Mouse (Mus musculus) heart, embryonic 15.5 days (tissue): Measurements from ENCODE around the gene Oas1c. TPM values are rescaled to one million over a fixed set of nuclear protein-coding genes. Genes with fewer than 3 reads are reported as not detected.

Source experiments
- microRNA-seq: library from miRNA; unstranded; fragments of <30 nt; microRNA quantifications from one replicate; pipeline ENCODE4, GENCODE M21; 2016
- polyA plus RNA-seq: library from polyadenylated mRNA; unstranded; fragments of >200 nt; fragmentation: Nextera tagmentation; extraction: Ambion mirVana; gene quantifications from 2 replicates; pipeline ENCODE4 v1.2.1, GENCODE M21; 2015

Oas1c gene
- polyA plus RNA-seq, 1 experiment from 2014 or later = 0.73 TPM

Small RNA genes within 50 kb of the gene (microRNA-seq; reads per million reads assigned to microRNA genes)
- gene Gm22907 = not detected

Other genes with a start within 250 kb of the Oas1c start
- gene Tpcn1, start 223.8 kb downstream of the Oas1c start, polyA plus RNA-seq = 12.4 and 16.8 TPM in 2 replicates
- gene Iqcd, start 223.5 kb downstream of the Oas1c start, polyA plus RNA-seq = 0.19 and 0.46 TPM in 2 replicates
- 11.0 and 12.7 TPM in 2 replicates for gene Rita1, start 199.9 kb downstream of the Oas1c start, polyA plus RNA-seq
- gene Ddx54, start 199.8 kb downstream of the Oas1c start, polyA plus RNA-seq = 23.4 and 32.9 TPM in 2 replicates
- gene Cfap73, start 178.3 kb downstream of the Oas1c start, polyA plus RNA-seq = 0.15 TPM in 1 of 2 replicates, not detected in the other
- 0.25 and 0.55 TPM in 2 replicates for gene Rasal1, start 163.7 kb downstream of the Oas1c start, polyA plus RNA-seq
- gene Dtx1, start 100.6 kb downstream of the Oas1c start, polyA plus RNA-seq = 1.9 and 12.3 TPM in 2 replicates
- 0.30 and 0.68 TPM in 2 replicates for gene Oas2, start 62.7 kb downstream of the Oas1c start, polyA plus RNA-seq
- gene Oas3, start 34.9 kb downstream of the Oas1c start, polyA plus RNA-seq = 0.34 and 0.76 TPM in 2 replicates
- gene Oas1e, start 17.0 kb downstream of the Oas1c start, polyA plus RNA-seq = 0.09 TPM in 1 of 2 replicates, not detected in the other
- not detected in 2 replicates for gene Oas1f, start 34.9 kb upstream of the Oas1c start, polyA plus RNA-seq
- not detected in 2 replicates for gene Oas1h, start 48.9 kb upstream of the Oas1c start, polyA plus RNA-seq
- gene Oas1g, start 75.1 kb upstream of the Oas1c start, polyA plus RNA-seq = 0.69 and 0.90 TPM in 2 replicates
- gene Oas1a, start 95.0 kb upstream of the Oas1c start, polyA plus RNA-seq = 1.4 and 2.8 TPM in 2 replicates
- not detected in 2 replicates for gene Oas1d, start 102.0 kb upstream of the Oas1c start, polyA plus RNA-seq
- gene Rph3a, start 197.6 kb upstream of the Oas1c start, polyA plus RNA-seq = 0.29 TPM in 1 of 2 replicates, not detected in the other